Mouse (Mus musculus) kidney, adult 2 months (tissue): ENCODE measurements at regions not wholly inside any gene's neighbourhood (a gene's known extent, or its start where the extent isn't known, plus 50 kb on each side); places are given as distances from the start of the nearest gene placed in this dataset.

ENCODE experiments used
- DNase-seq: peaks from one replicate; pipeline ENCODE4 v3.0.0; 2021
- H3K27ac ChIP-seq: fragments of 200-500 bp; 2 replicates; pipeline ENCODE4 v1.5.1; 2012; ENCODE audit warnings: low read depth, low read length, control low read depth, inconsistent platforms; ENCODE audit not compliant: insufficient read depth
- H3K27me3 ChIP-seq: fragments of 200-500 bp; replicated peaks from 2 replicates; pipeline ENCODE4 v1.6.1; 2012; ENCODE audit warnings: mild to moderate bottlenecking, moderate library complexity, low read length, inconsistent platforms; ENCODE audit not compliant: control insufficient read depth, insufficient read depth
- H3K36me3 ChIP-seq: fragments of 200-500 bp; 2 replicates; pipeline ENCODE4 v1.6.1; 2012; ENCODE audit warnings: mild to moderate bottlenecking, moderate library complexity, low read length, inconsistent platforms; ENCODE audit not compliant: control insufficient read depth, insufficient read depth
- H3K4me1 ChIP-seq: fragments of 200-500 bp; 2 replicates; pipeline ENCODE4 v1.6.1; 2011; ENCODE audit warnings: low read length; ENCODE audit not compliant: control insufficient read depth, insufficient read depth
- H3K4me3 ChIP-seq: fragments of 200-500 bp; 2 replicates; pipeline ENCODE4 v1.5.1; 2011; ENCODE audit warnings: mild to moderate bottlenecking, low read depth, low read length, control low read depth; ENCODE audit not compliant: insufficient read depth
- CTCF ChIP-seq: fragments of 200-500 bp; conservative IDR thresholded peaks from 2 replicates; pipeline ENCODE4 v1.5.1; 2011; ENCODE audit warnings: low read depth, mild to moderate bottlenecking, control low read depth, low read length, moderate library complexity, mixed read lengths; ENCODE audit not compliant: insufficient read depth, insufficient read length
- POLR2A ChIP-seq: fragments of 200-500 bp; IDR thresholded peaks from one replicate; pipeline ENCODE4 v1.6.1; 2011; ENCODE audit warnings: low read depth, low read length, control low read depth
- whole genome bisulfite sequencing: fragments of 180-500 bp; shearing (Covaris S2); methylation state at CpG from one replicate; pipeline ENCODE4 v1.1.7; 2018; 5-methylcytosine and 5-hydroxymethylcytosine counted together

GRCm38 (mm10) chr16:78459996-78460395 lies 83.0 kb upstream of the Btg3 start:
- no peaks in the 10 kb centered on the region for H3K4me1 ChIP-seq
- no peak overlapping the region for H3K4me3 ChIP-seq
- no peak overlapping the region for H3K27ac ChIP-seq
- H3K27me3 ChIP-seq, result no peaks in the 10 kb centered on the region
- TF ChIP-seq CTCF, result no peak
- TF ChIP-seq POLR2A, result no peak
- 77% methylated on average over 8 of the region's 8 CpGs for whole genome bisulfite sequencing
- no peak for DNase-seq
- no peaks in the 10 kb centered on the region for H3K36me3 ChIP-seq

- no peak for DNase-seq
- H3K4me3 ChIP-seq, result no peak overlapping the region
- H3K36me3 ChIP-seq, result no peaks in the 10 kb centered on the region
- H3K27ac ChIP-seq, result no peak overlapping the region
- H3K27me3 ChIP-seq, result no peaks in the 10 kb centered on the region
- no peaks in the 10 kb centered on the region for H3K4me1 ChIP-seq
- no peak for TF ChIP-seq POLR2A
- TF ChIP-seq CTCF, result no peak
- WGBS, result 75% methylated on average over 8 of the region's 8 CpGs
Observed at GRCm38 (mm10) chr16:78457731-78458151, 80.7 kb upstream of the Btg3 start.

DNA sequence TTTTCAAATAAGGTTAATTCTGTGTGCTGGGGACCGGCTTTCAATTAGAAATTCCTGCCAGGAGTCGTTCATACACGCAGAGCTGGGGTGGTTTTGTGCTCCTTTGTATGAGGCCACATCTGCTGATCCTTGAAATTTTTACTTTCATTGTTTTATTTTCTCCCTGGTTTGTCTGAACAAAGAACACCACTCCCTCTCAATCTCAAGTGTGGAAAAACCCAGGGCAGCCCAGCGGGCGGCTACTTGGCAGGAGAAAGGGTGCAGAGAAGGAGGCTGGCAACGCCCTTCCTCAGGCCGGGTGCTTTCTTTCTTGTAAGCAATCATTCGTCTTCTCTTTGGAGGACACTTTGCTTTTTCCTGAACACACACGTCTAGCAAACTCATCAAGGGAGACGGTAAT lies 79.4 kb upstream of the Btg3 start:
- WGBS, result 66% methylated on average over 10 of the region's 10 CpGs
- TF ChIP-seq CTCF (no peak), POLR2A (no peak)
- peak overlapping the region; percentile 20; the same call in 1 of the 2 replicates for H3K4me3 ChIP-seq
- no peaks in the 10 kb centered on the region for H3K4me1 ChIP-seq
- H3K27ac ChIP-seq, result no peak overlapping the region
- DNase-seq, result peak; percentile 38
- H3K27me3 ChIP-seq, result no peaks in the 10 kb centered on the region
- no peaks in the 10 kb centered on the region for H3K36me3 ChIP-seq

GRCm38 (mm10) chr16:78454509-78454908 lies 77.5 kb upstream of the Btg3 start:
- TF ChIP-seq CTCF (no peak), POLR2A (no peak)
- Histone ChIP-seq H3K4me3 (no peak overlapping the region), H3K36me3 (no peaks in the 10 kb centered on the region), H3K27me3 (no peaks in the 10 kb centered on the region), H3K27ac (no peak overlapping the region), H3K4me1 (no peaks in the 10 kb centered on the region)
- 96% methylated on average over 9 of the region's 9 CpGs for WGBS
- DNase-seq, result no peak

DNA sequence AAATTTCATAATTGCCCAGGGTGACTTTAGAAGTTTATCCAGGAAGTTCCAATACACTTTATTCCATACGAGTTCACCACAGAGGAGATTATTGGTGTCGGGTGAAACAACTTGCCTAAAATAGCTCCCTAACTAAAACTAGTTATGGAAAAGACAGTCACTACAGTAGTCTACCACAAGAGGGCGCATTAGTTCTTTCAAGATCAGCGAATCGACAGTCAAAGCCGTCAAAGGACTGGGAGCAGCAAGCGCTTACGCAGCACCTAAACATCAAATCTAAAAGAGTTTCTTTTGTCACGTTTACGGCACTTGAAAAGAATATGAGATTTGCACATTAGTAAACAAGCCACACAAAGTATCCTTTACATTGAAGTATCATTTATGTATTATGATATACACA lies 75.3 kb upstream of the Btg3 start:
- Histone ChIP-seq H3K4me3 (no peak overlapping the region), H3K4me1 (no peaks in the 10 kb centered on the region), H3K27me3 (no peaks in the 10 kb centered on the region), H3K27ac (no peak overlapping the region), H3K36me3 (no peaks in the 10 kb centered on the region)
- peak; percentile 68 for DNase-seq
- TF ChIP-seq CTCF, result peak; percentile 74
- TF ChIP-seq POLR2A, result no peak
- WGBS, result 2% methylated on average over 10 of the region's 10 CpGs

- Histone ChIP-seq H3K27ac (no peak overlapping the region), H3K27me3 (no peaks in the 10 kb centered on the region), H3K4me1 (no peaks in the 10 kb centered on the region), H3K36me3 (no peaks in the 10 kb centered on the region), H3K4me3 (no peak overlapping the region)
- DNase-seq, result no peak
- TF ChIP-seq CTCF (no peak), POLR2A (no peak)
- 77% methylated on average over 8 of the region's 8 CpGs for WGBS
Observed at GRCm38 (mm10) chr16:78451750-78452149, 74.8 kb upstream of the Btg3 start.

DNA sequence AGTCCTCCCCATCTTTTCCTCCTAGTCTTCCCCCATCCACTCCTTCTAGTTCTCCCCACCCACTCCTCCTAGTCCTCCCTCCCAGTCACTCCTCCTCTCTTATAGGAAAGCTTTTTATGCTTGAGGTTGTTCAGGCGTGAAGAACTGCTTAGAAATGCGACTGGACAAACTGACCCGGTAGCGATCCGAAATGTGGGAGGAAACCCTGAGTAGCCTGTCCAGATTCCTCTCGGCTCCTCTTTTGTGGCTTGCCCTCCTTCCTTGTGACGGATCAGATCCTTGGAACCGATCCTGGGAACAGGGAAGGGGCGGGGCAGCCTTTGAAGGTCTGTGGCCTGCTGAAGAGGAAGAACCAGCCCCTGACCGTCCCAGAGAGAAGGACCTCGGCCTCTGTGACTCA lies 74.3 kb upstream of the Btg3 start:
- 21% methylated on average over 11 of the region's 11 CpGs for WGBS
- Histone ChIP-seq H3K27me3 (no peaks in the 10 kb centered on the region), H3K27ac (no peak overlapping the region), H3K4me3 (no peak overlapping the region), H3K4me1 (no peaks in the 10 kb centered on the region), H3K36me3 (no peaks in the 10 kb centered on the region)
- DNase-seq, result peak; percentile 45
- no peak for TF ChIP-seq CTCF
- no peak for TF ChIP-seq POLR2A

GRCm38 (mm10) chr16:78449231-78449630 lies 72.2 kb upstream of the Btg3 start:
- 94% methylated on average over 4 of the region's 8 CpGs for WGBS
- Histone ChIP-seq H3K27ac (no peak overlapping the region), H3K27me3 (no peaks in the 10 kb centered on the region), H3K4me1 (no peaks in the 10 kb centered on the region), H3K36me3 (no peaks in the 10 kb centered on the region), H3K4me3 (no peak overlapping the region)
- TF ChIP-seq POLR2A (no peak), CTCF (no peak)
- no peak for DNase-seq
